Mouse (Mus musculus) thymus, postnatal 0 days (tissue): ENCODE results near the gene Uck2. TPM values are rescaled to one million over a fixed set of nuclear protein-coding genes. Genes with fewer than 3 reads are reported as not detected.
A peak's percentile ranks its signal among the peaks of the same experiment; 100 is the strongest.

ENCODE experiments used
- DNase-seq: peaks from one replicate; pipeline ENCODE4 v3.0.0-alpha.2; 2015; ENCODE audit warnings: low spot score
- polyA plus RNA-seq: library from polyadenylated mRNA; unstranded; fragments of >200 nt; fragmentation: Nextera tagmentation; extraction: Ambion mirVana; gene quantifications from 2 replicates; pipeline ENCODE4 v1.2.1, GENCODE M21; 2015

The Uck2 gene
- polyA plus RNA-seq, 1 experiment from 2014 or later = 165 TPM

GRCm38 (mm10) chr1:167284258-167284836 lies 773 bp downstream of the Uck2 start:
- DNase-seq = peak; percentile 85

GRCm38 (mm10) chr1:167283441-167284257 lies 1.5 kb downstream of the Uck2 start:
- peak; percentile 75 for DNase-seq

GRCm38 (mm10) chr1:167282768-167283167 lies 2.4 kb downstream of the Uck2 start:
- no peak for DNase-seq

GRCm38 (mm10) chr1:167282112-167282511 lies 3.0 kb downstream of the Uck2 start:
- DNase-seq = no peak

- DNase-seq = peak; percentile 44
Measured at GRCm38 (mm10) chr1:167280061-167280460, 5.1 kb downstream of the Uck2 start.

GRCm38 (mm10) chr1:167279160-167279715 lies 5.9 kb downstream of the Uck2 start:
- no peak for DNase-seq

- DNase-seq = no peak
Measured at GRCm38 (mm10) chr1:167278395-167278794, 6.7 kb downstream of the Uck2 start.

GRCm38 (mm10) chr1:167274646-167275390 lies 10.3 kb downstream of the Uck2 start:
- no peak for DNase-seq

- DNase-seq = peak; percentile 69
Measured at GRCm38 (mm10) chr1:167273380-167274163, 11.5 kb downstream of the Uck2 start.

GRCm38 (mm10) chr1:167271841-167272240 lies 13.3 kb downstream of the Uck2 start:
- no peak for DNase-seq

- no peak for DNase-seq
Measured at GRCm38 (mm10) chr1:167271304-167271703, 13.8 kb downstream of the Uck2 start.

GRCm38 (mm10) chr1:167270342-167271111 lies 14.6 kb downstream of the Uck2 start:
- DNase-seq = peak; percentile 74

GRCm38 (mm10) chr1:167269856-167270270 lies 15.3 kb downstream of the Uck2 start:
- DNase-seq = no peak

GRCm38 (mm10) chr1:167269350-167269811 lies 15.7 kb downstream of the Uck2 start:
- peak; percentile 52 for DNase-seq

GRCm38 (mm10) chr1:167268360-167269063 lies 16.6 kb downstream of the Uck2 start:
- DNase-seq = no peak

- no peak for DNase-seq
Measured at GRCm38 (mm10) chr1:167266720-167267119, 18.4 kb downstream of the Uck2 start.

- no peak for DNase-seq
Measured at GRCm38 (mm10) chr1:167265366-167265765, 19.8 kb downstream of the Uck2 start.

- DNase-seq = no peak
Measured at GRCm38 (mm10) chr1:167262489-167263041, 22.6 kb downstream of the Uck2 start.

- DNase-seq = no peak
Measured at GRCm38 (mm10) chr1:167261750-167262149, 23.4 kb downstream of the Uck2 start.
